Mouse (Mus musculus): Measurements from ENCODE around the gene Hecw2. TPM values are rescaled to one million over a fixed set of nuclear protein-coding genes. Genes with fewer than 3 reads are reported as not detected.
A peak's percentile ranks its signal among the peaks of the same experiment; 100 is the strongest.

The Hecw2 gene
- total RNA-seq, 2 experiments from 2014 or later, result 10.2 to 10.3 TPM

- DNase-seq (ENCODE audit: low spot score in 2 of 2), result no peak
Observed at GRCm38 (mm10) chr1:53795591-53795990, 399.4 kb downstream of the Hecw2 start.

DNA sequence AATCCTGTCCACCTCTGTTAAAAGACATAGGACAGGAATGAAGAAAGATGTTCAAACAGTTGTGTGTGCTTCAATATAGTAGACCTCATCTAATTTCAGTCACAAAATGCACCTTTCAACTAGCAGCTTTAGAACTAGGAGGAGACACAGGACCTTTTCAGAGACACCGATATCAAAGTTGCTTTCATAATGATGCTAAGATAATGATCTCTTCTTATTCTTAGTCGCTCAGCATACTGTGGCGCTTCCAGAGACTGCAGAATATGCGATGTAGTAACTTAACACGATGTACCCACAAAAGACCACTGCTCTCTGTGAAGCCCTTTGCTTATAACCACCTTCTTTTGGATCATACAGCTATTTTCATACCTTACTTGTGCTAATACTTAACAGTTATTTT is 399.9 kb downstream of the Hecw2 start:
- no peak for DNase-seq (ENCODE audit: low spot score in 2 of 2)

DNA sequence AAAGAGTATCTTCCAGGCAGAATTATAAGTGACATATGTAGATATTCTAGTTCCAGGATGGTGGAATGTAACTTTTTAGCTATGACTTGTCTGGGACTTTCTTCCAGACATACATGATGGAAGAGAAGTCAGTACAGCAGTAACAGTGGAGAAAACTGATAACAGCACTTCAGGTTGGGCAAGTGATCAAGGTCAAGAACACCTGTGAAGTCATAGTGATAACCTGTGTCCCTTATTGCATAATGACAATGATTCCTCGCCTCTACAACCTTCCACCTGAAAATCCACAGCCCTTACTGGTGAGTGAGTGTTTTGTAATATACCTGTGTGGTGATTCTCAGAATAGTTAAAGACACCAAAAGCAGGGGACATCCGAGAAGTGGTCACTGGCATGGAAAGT is 400.7 kb downstream of the Hecw2 start:
- DNase-seq (ENCODE audit: low spot score in 2 of 2), result no peak

GRCm38 (mm10) chr1:53791343-53791742 is 403.6 kb downstream of the Hecw2 start:
- DNase-seq (ENCODE audit: low spot score in 2 of 2), result no peak

DNA sequence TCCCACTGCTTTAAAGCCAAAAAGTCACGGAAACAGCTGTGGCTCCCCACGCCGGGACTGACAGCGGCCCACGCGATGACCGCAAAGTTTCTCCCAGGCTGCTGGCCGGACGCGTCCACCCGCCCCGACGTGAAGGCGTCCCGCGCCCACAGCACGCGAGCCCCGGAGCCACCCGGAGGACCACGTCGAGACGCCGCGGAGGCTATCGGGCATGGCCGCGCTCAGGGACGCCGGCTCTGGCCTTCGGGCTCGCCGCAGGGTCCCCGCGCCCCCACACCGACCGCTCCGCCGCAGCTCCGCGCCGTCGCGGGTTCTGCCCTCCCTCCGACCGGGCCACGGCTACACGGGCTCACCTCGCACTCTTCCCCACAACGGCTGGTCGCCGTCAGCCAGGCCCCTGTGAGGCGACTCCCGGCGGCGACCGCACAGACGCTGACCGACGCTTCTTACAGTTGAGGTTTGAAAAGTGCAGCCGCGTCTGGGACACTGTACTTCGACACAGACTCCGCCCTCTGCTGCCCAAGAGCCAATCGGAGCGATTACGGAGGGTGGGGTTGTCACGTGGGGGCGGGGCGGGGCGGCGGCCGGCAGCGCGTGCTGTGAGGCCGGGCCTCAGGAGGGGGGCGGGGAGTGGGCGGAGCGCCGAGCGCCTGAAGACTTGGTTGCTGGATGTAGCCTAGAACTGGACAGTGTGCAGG is 410.1 kb downstream of the Hecw2 start, which contains the start of gene Stk17b:
Gene Stk17b, minus strand, starts transcription at position 504 of the 698 bp plus-strand sequence.
- peak; percentile 80 to 86 for DNase-seq (ENCODE audit: low spot score in 2 of 2)

DNA sequence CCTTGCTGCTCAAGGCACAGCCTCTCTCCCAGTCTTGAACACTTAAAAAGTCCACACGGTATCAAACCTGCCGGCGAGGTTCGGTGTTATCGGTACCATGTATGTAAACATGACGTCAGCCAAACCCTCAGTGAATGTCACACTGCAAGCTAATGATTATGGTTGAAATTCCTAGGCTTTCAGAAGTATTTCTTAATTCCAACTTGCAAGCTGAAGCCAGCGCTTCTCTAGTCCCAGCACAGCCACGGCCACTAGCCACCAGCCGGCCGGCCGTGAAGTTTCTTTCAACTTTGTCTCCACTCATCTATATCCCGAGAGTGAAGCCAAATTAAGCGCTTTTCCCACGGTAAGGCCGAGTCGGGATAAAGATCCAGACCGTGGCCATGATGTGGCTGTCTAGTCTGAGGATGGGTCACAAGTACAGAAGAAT is 410.7 kb downstream of the Hecw2 start:
- peak in 1 of 2 experiments; percentile 38 for DNase-seq (ENCODE audit: low spot score in 2 of 2)

DNA sequence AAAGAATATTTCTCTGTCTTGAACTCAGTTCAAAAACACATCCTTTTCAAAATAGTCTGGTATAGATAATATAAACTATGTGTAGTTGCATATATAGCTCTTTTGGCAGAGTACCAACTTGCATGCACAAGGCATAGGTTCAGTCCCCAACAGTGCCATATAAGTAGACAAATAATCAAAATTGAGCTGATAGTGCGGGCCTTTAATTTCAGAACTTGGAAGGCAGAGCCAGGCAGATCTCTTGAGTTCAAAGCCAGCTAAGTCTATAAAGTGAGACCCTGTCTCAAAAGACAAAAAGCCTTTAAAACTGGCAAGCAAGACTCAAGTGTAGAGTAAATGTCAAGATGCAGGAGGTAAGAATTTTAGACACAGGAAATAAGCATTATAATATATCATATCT is 412.0 kb downstream of the Hecw2 start:
- DNase-seq (ENCODE audit: low spot score in 2 of 2), result no peak

DNA sequence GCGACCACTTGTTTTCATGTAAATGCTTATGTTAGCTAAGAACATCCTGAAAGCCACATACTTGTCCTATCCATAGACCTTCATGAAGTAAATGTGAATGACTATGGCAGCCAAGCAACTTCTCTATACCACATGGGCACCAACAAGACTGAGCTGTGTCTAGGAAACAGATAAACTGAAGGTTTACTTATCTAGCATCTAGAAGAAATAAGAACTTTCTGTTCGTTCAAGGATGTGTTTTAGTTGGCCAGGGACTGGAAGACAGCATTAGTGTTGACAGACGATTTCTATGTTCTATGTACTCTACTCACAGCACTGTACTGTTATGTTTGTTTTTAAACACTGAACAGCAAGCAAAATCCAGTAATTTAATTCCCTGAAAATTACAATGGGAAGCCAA is 412.9 kb downstream of the Hecw2 start:
- no peak for DNase-seq (ENCODE audit: low spot score in 2 of 2)

- no peak for DNase-seq (ENCODE audit: low spot score in 2 of 2)
Observed at GRCm38 (mm10) chr1:53781311-53781710, 413.7 kb downstream of the Hecw2 start.

DNA sequence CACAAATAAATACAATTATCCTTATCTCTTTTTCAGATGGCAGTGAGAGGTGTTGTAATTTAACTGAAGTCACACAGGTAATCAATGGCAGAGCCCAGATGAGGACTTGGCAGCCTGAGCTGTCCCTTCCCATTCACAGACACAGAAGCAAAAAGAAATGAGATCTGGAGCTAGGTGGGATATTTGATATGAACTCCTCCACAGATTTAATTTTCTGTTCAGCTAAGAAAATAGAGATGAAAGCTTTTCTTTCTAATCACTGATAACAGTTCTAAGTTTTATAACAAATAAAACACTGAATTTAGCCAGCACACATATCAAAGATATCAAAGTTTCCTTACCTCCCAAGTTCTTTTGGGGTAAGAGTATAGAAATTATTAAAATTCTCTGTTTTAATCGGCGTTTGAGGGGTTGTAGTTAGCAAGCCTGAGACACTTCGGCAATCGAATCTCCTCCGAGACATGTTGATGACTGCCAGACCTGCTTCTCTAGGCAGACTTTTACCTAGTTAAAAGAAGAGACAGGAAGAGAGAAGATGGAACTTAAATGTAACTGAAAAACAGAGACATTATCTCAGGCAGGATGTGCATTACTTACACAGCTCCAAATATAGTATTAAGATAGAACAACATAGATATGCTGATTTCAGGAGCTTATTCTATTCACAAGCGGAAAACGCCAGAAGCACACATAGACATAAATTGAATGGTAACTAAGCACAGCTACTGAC is 418.6 kb downstream of the Hecw2 start:
- no peak for DNase-seq (ENCODE audit: low spot score in 2 of 2)

DNA sequence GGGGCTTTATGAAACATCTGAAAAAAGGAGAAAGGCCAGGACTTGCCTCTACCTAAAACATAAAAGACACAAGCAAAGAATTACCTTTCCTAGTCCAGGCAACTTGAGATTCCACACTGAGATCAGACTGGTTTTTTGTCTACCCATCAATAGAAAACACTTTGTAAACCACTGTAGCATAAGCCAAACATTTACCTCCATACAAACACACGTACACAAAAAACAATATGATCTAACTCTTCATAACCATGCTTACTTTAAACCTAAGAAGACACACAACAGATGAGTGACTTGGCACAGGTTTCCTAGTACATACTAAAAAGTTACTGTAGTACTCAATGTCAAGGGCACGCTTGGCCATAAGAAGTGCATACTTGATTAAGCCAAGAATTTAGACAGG is 419.4 kb downstream of the Hecw2 start:
- DNase-seq (ENCODE audit: low spot score in 2 of 2), result no peak

DNA sequence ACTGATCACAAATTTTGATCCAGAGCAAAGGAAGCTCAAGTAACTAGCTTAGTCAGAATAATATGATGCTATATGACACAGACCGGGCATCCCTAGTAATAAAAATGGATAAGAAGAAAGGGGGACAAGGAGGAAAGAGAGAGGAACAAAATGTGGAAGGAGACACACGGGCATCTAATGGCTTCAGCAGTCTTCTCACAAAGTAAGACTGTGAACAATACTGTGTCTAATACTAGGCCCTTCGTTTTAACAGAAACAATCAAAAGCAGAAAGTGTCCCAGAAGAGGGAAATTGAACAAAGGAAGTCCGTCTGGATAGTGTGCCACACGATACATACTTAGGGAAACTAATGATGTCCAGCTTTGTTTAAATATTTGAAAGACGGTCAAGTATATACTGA is 419.9 kb downstream of the Hecw2 start:
- no peak for DNase-seq (ENCODE audit: low spot score in 2 of 2)

DNA sequence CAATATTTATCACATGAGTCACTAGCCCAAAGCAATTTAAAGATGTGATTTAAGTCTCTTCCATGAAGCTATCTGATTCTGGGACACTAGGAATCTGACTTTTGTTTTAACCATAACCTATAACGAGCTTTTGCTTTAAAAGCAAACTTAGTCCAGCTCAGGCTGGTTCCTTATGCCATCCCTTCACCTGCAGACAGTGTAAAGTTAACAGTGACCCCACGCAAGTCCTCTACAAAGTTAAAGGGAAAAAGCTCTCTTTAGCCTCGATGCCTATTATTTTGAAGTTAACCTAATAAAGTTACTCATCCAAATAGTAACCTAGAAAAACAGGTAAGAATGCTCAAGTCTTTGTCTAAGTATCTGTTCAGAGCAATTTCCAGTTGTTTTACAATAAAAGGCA is 420.4 kb downstream of the Hecw2 start:
- no peak for DNase-seq (ENCODE audit: low spot score in 2 of 2)

DNA sequence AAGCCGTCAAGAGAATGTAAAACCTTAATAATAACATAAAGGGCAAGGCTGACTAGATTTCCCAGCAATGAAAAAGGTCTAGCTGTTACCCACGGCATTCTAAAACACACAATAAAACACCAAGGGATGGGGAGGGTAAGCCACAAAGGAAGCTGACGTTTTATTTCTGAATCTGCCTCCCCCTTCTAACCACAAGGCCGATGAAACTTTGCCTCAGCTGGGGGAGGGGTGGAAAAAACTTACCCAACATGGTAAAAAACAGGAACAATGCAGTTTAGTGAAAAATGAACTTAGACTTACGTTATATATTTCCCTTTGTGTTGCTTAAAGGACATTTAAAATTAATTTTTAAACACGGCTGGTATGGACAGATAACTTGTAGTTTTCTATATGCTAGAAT is 421.0 kb downstream of the Hecw2 start:
- DNase-seq (ENCODE audit: low spot score in 2 of 2), result no peak

- DNase-seq (ENCODE audit: low spot score in 2 of 2), result no peak
Observed at GRCm38 (mm10) chr1:53772967-53773366, 422.0 kb downstream of the Hecw2 start.

GRCm38 (mm10) chr1:53771476-53771875 is 423.5 kb downstream of the Hecw2 start:
- DNase-seq (ENCODE audit: low spot score in 2 of 2), result no peak

GRCm38 (mm10) chr1:53766112-53766511 is 428.9 kb downstream of the Hecw2 start:
- no peak for DNase-seq (ENCODE audit: low spot score in 2 of 2)

- no peak for DNase-seq (ENCODE audit: low spot score in 2 of 2)
Observed at GRCm38 (mm10) chr1:53757316-53757715, 437.7 kb downstream of the Hecw2 start.
